ENCODE assay signal across 20 mouse cellular contexts in the genomic region with DNA sequence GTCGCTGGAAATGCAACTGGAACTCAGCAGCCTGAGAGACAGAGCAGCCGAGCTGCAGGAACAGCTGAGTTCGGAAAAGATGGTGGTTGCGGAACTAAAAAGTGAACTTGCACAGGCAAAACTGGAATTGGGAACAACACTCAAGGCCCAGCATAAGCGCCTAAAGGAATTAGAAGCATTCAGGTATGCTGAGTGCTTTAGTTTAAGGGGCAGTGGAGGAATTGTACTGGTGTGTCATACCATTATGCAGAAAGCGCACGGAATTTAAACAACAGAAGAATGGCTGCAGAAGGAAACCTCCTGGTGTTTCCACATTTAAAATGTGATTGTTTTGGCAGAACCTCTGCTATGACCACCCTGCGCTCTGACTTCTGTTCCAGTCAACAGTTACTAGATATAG.
"Had no signal": no experiment of that assay in that cellular context is flagged by ENCODE, and none has a peak within 500 bp of the region (broad histone marks: within the 10 kb centered on the region; RNA-seq: fewer than 3 reads in every experiment).

No protein-coding gene starts in this region.

- ATAC-seq: liver, postnatal 0 days; midbrain, embryonic 13.5 days; midbrain, embryonic 16.5 days had no signal

- H3K4me3 ChIP-seq: liver, embryonic 13.5 days; liver, embryonic 15.5 days; lung, embryonic 15.5 days; megakaryocyte, embryonic 14.5 days; midbrain, embryonic 13.5 days; myocyte; neural tube, embryonic 13.5 days; neural tube, embryonic 15.5 days; stomach, embryonic 15.5 days had no signal

- DNase-seq: liver; liver, embryonic 13.5 days; liver, postnatal 0 days; right cerebral cortex, postnatal 14 days; thymus, adult 2 months; thymus, postnatal 25 days; thymus, postnatal 4 days had no signal

- H3K4me2 ChIP-seq: liver, embryonic 11.5 days; liver, embryonic 13.5 days; liver, embryonic 15.5 days; lung, embryonic 15.5 days; midbrain, embryonic 11.5 days; midbrain, embryonic 13.5 days; neural tube, embryonic 13.5 days; neural tube, embryonic 15.5 days; stomach, embryonic 15.5 days had no signal

- H3K4me1 ChIP-seq: liver, embryonic 13.5 days; liver, embryonic 15.5 days; lung, embryonic 15.5 days; midbrain, embryonic 13.5 days; neural tube, embryonic 13.5 days; neural tube, embryonic 15.5 days; stomach, embryonic 15.5 days had no signal

- H3K27ac ChIP-seq: liver, embryonic 13.5 days; liver, embryonic 15.5 days; lung, embryonic 15.5 days; macrophage; midbrain, embryonic 13.5 days; neural tube, embryonic 13.5 days; neural tube, embryonic 15.5 days; stomach, embryonic 15.5 days; stomach, postnatal 0 days had no signal

- H3K9ac ChIP-seq: liver, embryonic 13.5 days; liver, embryonic 15.5 days; liver, postnatal 0 days; lung, embryonic 15.5 days; midbrain, embryonic 13.5 days; neural tube, embryonic 13.5 days; neural tube, embryonic 15.5 days; stomach, embryonic 15.5 days had no signal

- H3K9me3 ChIP-seq: liver, embryonic 13.5 days; liver, embryonic 15.5 days; lung, embryonic 15.5 days; megakaryocyte, embryonic 14.5 days; midbrain, embryonic 13.5 days; neural tube, embryonic 13.5 days; neural tube, embryonic 15.5 days; stomach, embryonic 15.5 days had no signal

- H3K27me3 ChIP-seq: liver, embryonic 13.5 days; liver, embryonic 15.5 days; lung, embryonic 15.5 days; megakaryocyte, embryonic 14.5 days; midbrain, embryonic 13.5 days; neural tube, embryonic 13.5 days; neural tube, embryonic 15.5 days; stomach, embryonic 15.5 days had no signal
